Mouse (Mus musculus) hindbrain, embryonic 13.5 days (tissue): ENCODE results near the gene Glul. TPM values are rescaled to one million over a fixed set of nuclear protein-coding genes. Genes with fewer than 3 reads are reported as not detected.

Experiments
- ATAC-seq: fragments of 200-750 bp; cut with Nextera tagmentation; 2 replicates; pipeline ENCODE4 v1.8.0; 2017; ENCODE audit warnings: moderate TSS enrichment; ENCODE audit not compliant: low FRiP score
- H3K27ac ChIP-seq: fragments of 300-500 bp; sonication (generic); 2 replicates; pipeline ENCODE4 v1.5.1; 2015; ENCODE audit warnings: inconsistent platforms, mild to moderate bottlenecking, moderate library complexity
- H3K27me3 ChIP-seq: fragments of 300-500 bp; sonication (generic); 2 replicates; pipeline ENCODE4 v1.6.1; 2015; ENCODE audit warnings: mild to moderate bottlenecking, inconsistent platforms
- H3K36me3 ChIP-seq: fragments of 300-500 bp; sonication (generic); 2 replicates; pipeline ENCODE4 v1.6.1; 2015; ENCODE audit warnings: mild to moderate bottlenecking, inconsistent platforms
- H3K4me1 ChIP-seq: fragments of 300-500 bp; sonication (generic); replicated peaks from 2 replicates; pipeline ENCODE4 v1.6.1; 2015; ENCODE audit warnings: inconsistent platforms
- H3K4me2 ChIP-seq: fragments of 300-500 bp; sonication (generic); 2 replicates; pipeline ENCODE4 v1.6.1; 2015; ENCODE audit warnings: inconsistent platforms, mild to moderate bottlenecking, moderate library complexity
- H3K4me3 ChIP-seq: fragments of 300-500 bp; sonication (generic); 2 replicates; pipeline ENCODE4 v1.5.1; 2015; ENCODE audit warnings: mild to moderate bottlenecking, inconsistent platforms
- H3K9ac ChIP-seq: fragments of 300-500 bp; sonication (generic); 2 replicates; pipeline ENCODE4 v1.6.1; 2015; ENCODE audit warnings: mild to moderate bottlenecking, inconsistent platforms
- H3K9me3 ChIP-seq: fragments of 300-500 bp; sonication (generic); 2 replicates; pipeline ENCODE4 v1.6.1; 2016; ENCODE audit warnings: inconsistent platforms
- WGBS: fragments of 180-500 bp; shearing (Covaris S2); methylation state at CpG from one replicate; pipeline ENCODE4 v1.1.7; 2015; 5-methylcytosine and 5-hydroxymethylcytosine counted together
- polyA plus RNA-seq: library from polyadenylated mRNA; unstranded; fragments of >200 nt; fragmentation: Nextera tagmentation; extraction: Ambion mirVana; gene quantifications from 2 replicates; pipeline ENCODE4 v1.2.1, GENCODE M21; 2015

The Glul gene
- polyA plus RNA-seq, 1 experiment from 2014 or later: 164 TPM

DNA sequence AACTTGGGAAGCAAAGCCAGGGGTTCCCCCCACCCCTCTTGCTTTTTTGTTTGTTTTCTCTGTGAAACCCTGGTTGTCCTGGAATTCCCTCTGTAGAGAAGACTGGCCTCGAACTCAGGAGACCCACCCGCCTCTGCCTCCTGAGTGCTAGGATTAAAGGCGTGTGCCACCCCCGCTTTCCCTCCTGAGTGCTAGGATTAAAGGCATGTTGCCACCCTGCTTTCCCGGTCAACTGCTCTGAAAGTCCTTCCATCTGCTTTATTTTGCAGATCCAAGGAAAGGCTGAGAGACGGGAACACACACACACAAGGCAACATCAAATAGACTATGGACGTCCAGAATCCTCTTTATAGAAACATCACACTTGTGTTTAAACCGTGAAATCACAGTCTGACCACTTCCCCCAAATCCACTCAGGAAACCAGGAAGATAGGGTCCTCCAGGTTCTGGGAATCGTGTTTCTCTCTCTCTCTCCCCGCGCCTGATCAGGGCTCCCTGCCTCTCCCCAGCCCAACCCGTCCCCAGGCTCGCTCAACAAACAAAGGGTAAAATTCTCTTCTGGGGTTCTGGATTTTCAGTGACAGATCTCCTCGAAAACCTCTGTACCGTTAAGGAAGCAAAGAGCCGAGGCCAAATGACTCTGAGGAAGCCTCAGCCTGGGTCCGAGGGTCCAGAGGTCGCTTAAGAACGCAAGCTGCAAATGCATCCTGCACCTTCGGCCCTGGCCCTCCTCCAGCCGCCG, 584 bp upstream of the Glul start:
- no peaks in the 10 kb centered on the region for H3K9me3 ChIP-seq
- peaks cover 15% of the 10 kb centered on the region for H3K36me3 ChIP-seq
- H3K27me3 ChIP-seq: 0 out of 2 replicates have a peak, but pooled peaks cover 6% of the 10 kb centered on the region
- ATAC-seq: peak; percentile 68
- peak overlapping the region; percentile 83 for H3K4me2 ChIP-seq
- peak overlapping the region; percentile 96 for H3K9ac ChIP-seq
- peaks cover 40% of the 10 kb centered on the region for H3K4me1 ChIP-seq
- 17% methylated on average over 22 of the region's 22 CpGs for WGBS
- peak overlapping the region; percentile 93 for H3K4me3 ChIP-seq
- peak overlapping the region; percentile 98 for H3K27ac ChIP-seq

DNA sequence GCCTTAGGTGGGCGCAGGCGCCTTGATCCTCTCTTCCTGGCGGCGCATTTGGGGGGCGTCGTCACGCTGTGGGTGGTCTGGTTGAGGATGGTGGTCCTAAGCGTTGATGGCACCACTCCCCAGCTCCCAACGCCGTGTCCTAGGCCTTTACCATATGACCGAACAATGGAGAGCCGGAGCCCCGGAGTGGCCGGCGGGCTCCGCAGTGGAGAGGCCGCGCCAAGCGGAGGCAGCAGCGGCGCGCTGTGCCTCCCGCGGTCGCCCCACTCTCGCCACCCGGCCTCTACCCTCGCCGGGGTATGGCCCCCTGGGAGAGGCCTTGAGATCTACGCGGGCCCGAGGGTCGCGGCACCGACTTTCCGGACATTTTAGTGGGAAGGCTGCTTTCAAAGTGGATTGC, 637 bp downstream of the Glul start:
- under 1% methylated on average over 36 of the region's 36 CpGs for WGBS
- peak overlapping the region; percentile 98 for H3K27ac ChIP-seq
- H3K9me3 ChIP-seq: no peaks in the 10 kb centered on the region

DNA sequence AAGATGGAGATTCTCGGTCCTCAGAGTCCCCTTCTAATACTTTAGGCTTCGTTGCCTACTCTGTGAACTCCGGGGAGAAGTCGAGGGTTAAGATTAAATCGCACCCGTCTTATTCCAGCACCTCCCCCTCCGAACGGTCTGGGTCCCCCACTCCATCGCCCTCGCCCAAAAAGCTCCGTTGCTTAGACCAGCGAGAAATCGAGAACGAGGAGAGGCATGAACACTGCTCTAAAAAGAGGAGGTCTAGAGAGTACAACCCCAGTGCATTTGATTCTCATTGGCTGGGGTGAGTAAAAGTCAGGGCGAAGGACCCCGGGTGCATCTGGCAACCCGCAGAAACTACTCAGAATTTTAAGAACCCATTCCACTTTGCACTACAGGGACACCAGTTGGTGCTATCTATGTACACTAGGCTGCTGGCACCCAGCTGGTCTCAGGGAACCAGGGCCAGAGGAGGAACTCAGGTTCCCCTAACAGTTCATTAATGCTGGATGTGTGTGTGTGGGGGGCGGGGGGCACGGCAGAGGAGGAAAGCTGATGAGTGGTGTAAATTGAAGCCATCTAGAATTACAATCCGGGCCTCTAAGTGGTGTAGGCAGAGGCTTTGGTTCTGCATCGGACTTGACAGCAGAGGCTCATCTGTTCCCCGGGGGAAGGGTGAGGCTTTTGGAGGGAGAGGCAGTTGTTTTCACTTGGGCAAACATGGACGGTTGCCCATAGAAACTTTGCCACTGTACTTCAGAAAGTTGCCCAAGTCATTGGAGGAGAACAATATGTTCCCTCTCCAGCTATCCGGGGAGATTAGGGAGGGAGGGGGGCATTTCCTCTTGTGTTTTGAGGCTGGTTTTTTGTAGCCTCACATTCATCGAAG, 1.4 kb downstream of the Glul start:
- 0 out of 2 replicates have a peak, but pooled peaks cover 2% of the 10 kb centered on the region for H3K27me3 ChIP-seq
- no peaks in the 10 kb centered on the region for H3K9me3 ChIP-seq
- H3K9ac ChIP-seq: peak overlapping the region; percentile 96
- 3% methylated on average over 25 of the region's 25 CpGs for WGBS
- H3K27ac ChIP-seq: peak overlapping the region; percentile 98
- peak overlapping the region; percentile 83 for H3K4me2 ChIP-seq
- no peak for ATAC-seq
- H3K4me3 ChIP-seq: peak overlapping the region; percentile 93
- peaks cover 34% of the 10 kb centered on the region for H3K36me3 ChIP-seq
- peaks cover 40% of the 10 kb centered on the region for H3K4me1 ChIP-seq

More for the DNA sequence above, 637 bp downstream of the Glul start:
- ATAC-seq: peak; percentile 51; the same call in 1 of the 2 replicates
- 0 out of 2 replicates have a peak, but pooled peaks cover 4% of the 10 kb centered on the region for H3K27me3 ChIP-seq
- H3K4me1 ChIP-seq: peaks cover 40% of the 10 kb centered on the region
- peaks cover 27% of the 10 kb centered on the region for H3K36me3 ChIP-seq
- peak overlapping the region; percentile 93 for H3K4me3 ChIP-seq
- peak overlapping the region; percentile 96 for H3K9ac ChIP-seq
- H3K4me2 ChIP-seq: peak overlapping the region; percentile 83

DNA sequence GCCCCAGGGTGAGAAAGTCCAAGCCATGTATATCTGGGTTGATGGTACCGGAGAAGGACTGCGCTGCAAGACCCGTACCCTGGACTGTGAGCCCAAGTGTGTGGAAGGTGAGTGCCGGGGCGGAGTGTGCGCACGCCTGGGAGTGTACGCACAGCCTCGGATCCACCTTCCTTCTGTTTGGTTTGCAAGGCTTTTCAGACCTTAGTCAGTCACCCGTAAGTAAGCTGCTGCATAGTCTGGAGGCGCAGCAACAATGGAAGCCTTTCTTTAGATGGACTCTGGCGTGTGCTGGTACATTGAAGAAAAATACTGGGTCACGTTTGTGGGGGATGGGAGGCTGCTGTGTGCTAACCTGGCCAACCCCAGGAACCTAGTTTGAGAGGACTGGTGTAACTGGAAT, 3.3 kb downstream of the Glul start:
- H3K27ac ChIP-seq: 0 out of 2 replicates have a peak overlapping the region, but pooled peaks have one; percentile 8
- ATAC-seq: no peak
- H3K4me1 ChIP-seq: peaks cover 40% of the 10 kb centered on the region
- no peaks in the 10 kb centered on the region for H3K27me3 ChIP-seq
- 38% methylated on average over 13 of the region's 13 CpGs for WGBS
- H3K9me3 ChIP-seq: no peaks in the 10 kb centered on the region
- H3K4me2 ChIP-seq: peak overlapping the region; percentile 83
- H3K36me3 ChIP-seq: peaks cover 53% of the 10 kb centered on the region
- peak overlapping the region; percentile 93 for H3K4me3 ChIP-seq
- H3K9ac ChIP-seq: peak overlapping the region; percentile 43

DNA sequence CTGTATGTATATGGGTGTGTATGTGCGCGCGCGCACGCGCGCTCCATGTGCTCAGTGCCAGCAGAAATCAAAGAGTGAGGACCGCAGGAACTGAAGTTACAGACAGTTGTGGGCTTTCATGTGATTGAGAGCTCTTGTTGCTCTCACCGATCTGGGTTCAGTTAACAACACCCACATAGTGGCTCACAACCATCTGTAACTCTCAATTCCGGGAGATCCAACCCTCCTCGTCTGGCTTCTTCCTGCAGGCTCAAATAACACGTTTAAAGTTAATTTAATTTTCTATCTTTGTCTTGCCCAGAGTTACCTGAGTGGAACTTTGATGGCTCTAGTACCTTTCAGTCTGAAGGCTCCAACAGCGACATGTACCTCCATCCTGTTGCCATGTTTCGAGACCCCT, 4.5 kb downstream of the Glul start:
- ATAC-seq: no peak
- Histone ChIP-seq H3K4me3 (no peak overlapping the region), H3K27me3 (no peaks in the 10 kb centered on the region), H3K4me1 (peaks cover 30% of the 10 kb centered on the region), H3K9me3 (no peaks in the 10 kb centered on the region), H3K27ac (no peak overlapping the region), H3K9ac (no peak overlapping the region), H3K4me2 (no peak overlapping the region), H3K36me3 (peaks cover 65% of the 10 kb centered on the region)
- WGBS: 97% methylated on average over 14 of the region's 14 CpGs

DNA sequence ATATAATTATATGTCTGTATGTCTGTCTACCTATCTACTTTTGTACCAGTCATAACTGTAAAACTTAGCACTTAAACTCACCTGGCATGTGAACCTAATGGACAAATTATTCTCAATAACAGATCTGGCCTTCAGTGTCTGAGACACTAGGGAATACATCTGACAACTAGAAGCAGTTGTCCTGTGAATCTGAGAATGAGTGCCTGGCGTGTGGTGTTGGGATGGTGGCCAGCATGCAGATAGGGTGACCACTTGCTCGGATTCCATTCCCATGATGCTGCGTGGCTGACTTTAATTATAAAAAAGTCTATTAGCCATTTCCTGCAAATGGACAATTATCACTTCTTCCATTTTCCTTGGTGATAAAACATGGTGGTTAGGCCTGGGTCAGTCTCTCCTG, 6.1 kb downstream of the Glul start:
- 94% methylated on average over 3 of the region's 3 CpGs for WGBS
- ATAC-seq: no peak

DNA sequence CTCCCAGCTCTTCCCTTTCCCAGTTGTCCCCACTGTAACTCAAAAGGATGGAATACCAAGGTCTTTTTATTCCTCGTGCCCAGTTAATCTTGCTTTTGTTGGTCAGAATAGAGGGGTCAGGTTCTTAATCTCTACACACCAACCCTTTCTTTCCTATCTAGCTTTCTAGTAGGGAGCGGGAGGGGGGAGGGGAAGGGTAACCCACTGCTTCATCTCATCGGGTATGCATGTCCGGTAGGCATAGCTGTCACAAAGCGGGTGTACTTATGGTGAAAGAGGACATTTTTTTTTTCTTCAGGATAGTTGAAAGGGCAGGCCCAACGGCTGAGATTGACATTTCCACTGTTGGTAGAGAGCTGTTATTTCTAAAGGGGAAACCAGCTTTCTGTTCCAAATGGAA, 8.5 kb downstream of the Glul start:
- no peak overlapping the region for H3K4me3 ChIP-seq
- H3K9me3 ChIP-seq: no peaks in the 10 kb centered on the region
- H3K4me2 ChIP-seq: no peak overlapping the region
- H3K4me1 ChIP-seq: peaks cover 6% of the 10 kb centered on the region
- ATAC-seq: no peak
- peaks cover 84% of the 10 kb centered on the region for H3K36me3 ChIP-seq
- H3K27me3 ChIP-seq: no peaks in the 10 kb centered on the region
- H3K9ac ChIP-seq: no peak overlapping the region
- no peak overlapping the region for H3K27ac ChIP-seq
- WGBS: 74% methylated on average over 6 of the region's 6 CpGs

More for the DNA sequence above, 6.1 kb downstream of the Glul start:
- H3K4me1 ChIP-seq: peaks cover 29% of the 10 kb centered on the region
- H3K4me2 ChIP-seq: no peak overlapping the region
- H3K9me3 ChIP-seq: no peaks in the 10 kb centered on the region
- no peak overlapping the region for H3K4me3 ChIP-seq
- H3K27me3 ChIP-seq: no peaks in the 10 kb centered on the region
- H3K9ac ChIP-seq: no peak overlapping the region
- no peak overlapping the region for H3K27ac ChIP-seq
- peaks cover 80% of the 10 kb centered on the region for H3K36me3 ChIP-seq

DNA sequence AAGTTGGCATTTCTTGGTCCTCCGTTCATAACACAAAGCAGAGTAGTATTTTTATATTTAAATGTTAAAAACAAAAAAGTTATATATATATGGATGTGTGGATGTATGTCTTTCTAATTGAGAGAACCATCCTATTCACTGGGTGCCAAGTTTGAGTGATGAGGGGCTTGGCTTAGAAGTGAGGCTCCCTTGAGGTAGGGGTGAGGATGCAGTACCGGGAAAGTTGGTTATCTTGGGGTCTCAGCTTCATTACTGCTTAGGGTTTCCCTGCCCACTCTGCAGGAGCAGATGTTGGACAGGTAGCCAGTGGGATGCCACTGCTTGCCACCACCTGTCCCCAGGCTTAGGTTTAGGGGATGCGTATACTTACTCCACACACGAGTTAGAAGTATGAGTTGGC, 9.0 kb downstream of the Glul start:
- H3K4me1 ChIP-seq: peaks cover 1% of the 10 kb centered on the region
- H3K4me2 ChIP-seq: no peak overlapping the region
- ATAC-seq: no peak
- no peak overlapping the region for H3K4me3 ChIP-seq
- 90% methylated on average over 4 of the region's 4 CpGs for WGBS
- no peak overlapping the region for H3K27ac ChIP-seq
- no peak overlapping the region for H3K9ac ChIP-seq
- H3K27me3 ChIP-seq: no peaks in the 10 kb centered on the region
- H3K9me3 ChIP-seq: no peaks in the 10 kb centered on the region
- peaks cover 78% of the 10 kb centered on the region for H3K36me3 ChIP-seq

DNA sequence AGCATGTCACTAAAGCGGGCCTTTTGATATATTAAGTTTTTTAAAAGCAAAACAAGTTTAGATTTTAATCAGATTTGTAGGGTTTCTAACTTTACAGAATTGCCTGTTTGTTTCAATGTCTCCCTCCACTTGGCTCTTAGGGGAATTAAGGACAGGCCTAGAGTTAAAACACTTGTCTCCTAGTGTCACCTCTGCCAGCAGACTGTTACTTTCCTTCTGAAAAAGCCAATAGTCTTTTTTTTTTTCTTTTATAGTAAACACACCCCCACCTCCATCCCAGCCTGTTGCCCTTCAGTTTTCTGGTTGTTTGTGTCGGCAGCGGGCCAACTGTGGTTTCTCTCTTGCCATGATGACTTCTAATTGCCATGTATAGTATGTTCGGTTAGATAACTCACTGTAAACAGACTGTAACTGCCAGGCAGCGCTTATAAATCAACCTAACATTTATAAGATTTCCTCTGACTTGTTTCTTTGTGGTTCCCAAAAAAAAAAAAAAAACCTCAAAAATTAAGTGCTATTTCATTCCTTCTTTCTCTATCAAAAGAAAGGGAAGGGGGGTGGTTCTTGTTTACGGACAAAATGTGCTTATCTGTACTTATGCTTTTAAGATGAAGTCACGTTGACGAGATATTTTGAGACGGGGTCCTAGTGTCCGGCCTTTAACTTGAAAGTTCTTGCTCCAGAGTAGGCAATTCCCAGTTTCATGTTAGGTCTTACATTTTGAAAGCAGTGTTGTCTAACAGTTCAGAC, 9.6 kb downstream of the Glul start:
- no peak for ATAC-seq
- WGBS: 96% methylated on average over 10 of the region's 10 CpGs
- Histone ChIP-seq H3K36me3 (peaks cover 72% of the 10 kb centered on the region), H3K4me3 (no peak overlapping the region), H3K4me1 (no peaks in the 10 kb centered on the region), H3K9me3 (no peaks in the 10 kb centered on the region), H3K4me2 (no peak overlapping the region), H3K9ac (no peak overlapping the region), H3K27me3 (no peaks in the 10 kb centered on the region), H3K27ac (no peak overlapping the region)

DNA sequence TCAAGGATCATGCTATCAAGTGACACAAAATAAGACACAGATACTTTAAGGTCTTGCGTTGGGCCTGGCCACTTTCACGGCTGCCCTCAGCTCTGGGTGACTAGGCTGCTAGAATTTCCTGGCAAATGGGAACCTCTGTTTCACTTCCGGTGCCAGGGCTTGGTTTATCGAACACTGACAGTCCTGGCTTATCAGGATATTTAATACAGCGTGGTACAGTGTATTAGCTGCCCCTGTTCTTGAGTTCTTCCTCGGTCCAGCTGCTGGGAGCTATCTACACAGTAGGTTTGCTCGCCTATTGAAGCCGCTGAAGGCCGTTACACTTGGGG, 10.2 kb downstream of the Glul start:
- WGBS: 95% methylated on average over 9 of the region's 9 CpGs
- Histone ChIP-seq H3K27me3 (no peaks in the 10 kb centered on the region), H3K4me3 (no peak overlapping the region), H3K4me2 (no peak overlapping the region), H3K4me1 (no peaks in the 10 kb centered on the region), H3K27ac (no peak overlapping the region), H3K36me3 (peaks cover 67% of the 10 kb centered on the region), H3K9ac (no peak overlapping the region), H3K9me3 (no peaks in the 10 kb centered on the region)
- ATAC-seq: no peak

DNA sequence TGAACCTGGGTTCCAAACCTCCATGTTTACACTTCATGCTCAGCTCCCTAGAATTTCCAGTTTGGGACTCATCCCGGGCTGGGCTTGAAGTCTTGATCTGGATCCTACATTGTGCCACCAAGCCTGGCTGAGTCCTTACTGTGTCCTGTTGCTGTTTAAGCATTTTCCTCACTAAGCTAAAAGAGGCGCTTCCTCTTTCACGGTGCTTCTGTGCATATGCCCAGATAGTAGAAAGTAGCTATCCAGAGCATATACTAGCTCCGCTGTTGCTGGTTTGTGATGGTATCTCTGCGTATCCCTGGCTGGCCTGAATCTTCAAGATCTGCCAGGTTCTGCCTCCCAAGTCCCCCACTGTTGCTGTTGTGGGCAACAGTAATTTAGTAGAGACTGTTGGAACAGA, 10.7 kb downstream of the Glul start:
- 92% methylated on average over 5 of the region's 5 CpGs for whole genome bisulfite sequencing
- no peaks in the 10 kb centered on the region for H3K9me3 ChIP-seq
- no peak overlapping the region for H3K9ac ChIP-seq
- no peak overlapping the region for H3K27ac ChIP-seq
- H3K4me3 ChIP-seq: no peak overlapping the region
- no peak overlapping the region for H3K4me2 ChIP-seq
- H3K27me3 ChIP-seq: no peaks in the 10 kb centered on the region
- no peak for ATAC-seq
- H3K36me3 ChIP-seq: peaks cover 62% of the 10 kb centered on the region
- no peaks in the 10 kb centered on the region for H3K4me1 ChIP-seq

DNA sequence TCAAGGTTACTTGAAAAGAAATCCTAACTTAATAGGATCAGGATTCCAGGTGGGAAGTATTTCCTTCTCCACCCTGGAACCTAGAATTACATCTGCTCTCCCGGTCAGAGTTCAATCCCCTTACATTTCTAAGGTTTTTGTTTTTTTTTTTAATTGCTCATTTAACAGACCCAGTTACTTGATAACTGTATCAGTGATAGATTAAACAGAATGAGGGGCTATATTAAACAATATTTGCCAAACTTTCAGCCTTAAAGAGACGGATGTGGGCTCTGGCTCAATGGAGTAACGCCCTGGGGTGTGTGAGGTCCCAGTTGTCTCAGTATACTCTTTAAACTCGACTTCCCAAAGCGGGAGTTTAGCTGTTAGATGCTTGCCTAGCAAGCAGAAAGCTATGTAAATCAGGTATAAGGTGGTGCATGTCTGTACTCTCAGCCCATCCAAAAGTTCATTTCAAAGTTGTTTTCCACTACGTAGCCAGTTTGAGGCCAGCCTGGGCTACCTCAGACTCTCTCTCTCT, 11.6 kb downstream of the Glul start:
- H3K9ac ChIP-seq: no peak overlapping the region
- no peak for ATAC-seq
- WGBS: 90% methylated on average over 6 of the region's 6 CpGs
- H3K36me3 ChIP-seq: peaks cover 52% of the 10 kb centered on the region
- H3K4me1 ChIP-seq: no peaks in the 10 kb centered on the region
- no peak overlapping the region for H3K4me3 ChIP-seq
- H3K4me2 ChIP-seq: no peak overlapping the region
- no peaks in the 10 kb centered on the region for H3K9me3 ChIP-seq
- no peaks in the 10 kb centered on the region for H3K27me3 ChIP-seq
- H3K27ac ChIP-seq: no peak overlapping the region
